Mouse (Mus musculus): ENCODE results near the gene Srsf7. TPM values are rescaled to one million over a fixed set of nuclear protein-coding genes. Genes with fewer than 3 reads are reported as not detected.

The Srsf7 gene
- polyA plus RNA-seq, 1 experiment, result 39.0 TPM

- H3K27ac ChIP-seq (ENCODE audit: insufficient read depth, low read length), result no peak overlapping the region
- TF ChIP-seq POLR2A (IDR thresholded peaks at IDR 0.05; ENCODE audit: low read depth, low read length) (no peak), CTCF (IDR thresholded peaks at IDR 0.05; ENCODE audit: extremely low read depth, insufficient read depth, insufficient read length, insufficient replicate concordance) (no peak)
- no peaks in the 10 kb centered on the region for H3K27me3 ChIP-seq (ENCODE audit: control insufficient read depth, insufficient read depth, low read length)
- DNase-seq (ENCODE audit: low read depth in 1 of 2, low spot score in 2 of 2), result no peak
- H3K4me1 ChIP-seq (ENCODE audit: control insufficient read depth, insufficient read depth, insufficient read length), result no peaks in the 10 kb centered on the region; the same call in 1 of the 2 replicates
- H3K4me3 ChIP-seq (ENCODE audit: extremely low read depth, insufficient read depth, insufficient read length), result no peak overlapping the region
- H3K36me3 ChIP-seq (ENCODE audit: control insufficient read depth, insufficient read depth, low read length), result no peaks in the 10 kb centered on the region
- WGBS, result 85% methylated on average over 8 of the region's 8 CpGs
Observed at GRCm38 (mm10) chr17:80163991-80164390, 43.1 kb downstream of the Srsf7 start.

DNA sequence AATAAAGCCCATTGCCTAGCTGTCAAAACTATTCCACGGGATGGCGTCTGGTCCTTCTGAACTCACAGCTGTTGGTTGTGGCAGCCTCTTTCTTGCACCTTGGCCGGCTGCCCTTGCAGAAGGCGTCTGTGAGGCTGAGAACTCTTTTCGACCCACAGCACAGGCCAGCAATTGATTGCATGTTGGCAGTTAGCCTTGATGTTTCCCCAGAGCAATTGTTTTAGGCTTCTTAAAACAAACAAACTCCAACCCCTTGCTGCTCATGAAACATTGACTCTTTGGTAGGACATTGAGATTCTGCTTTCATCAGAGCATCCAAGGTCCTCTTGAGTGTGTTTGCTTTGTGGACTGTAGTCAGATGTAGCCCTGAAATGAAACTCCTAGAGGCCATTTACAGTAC, 46.7 kb downstream of the Srsf7 start:
- DNase-seq (ENCODE audit: low read depth in 1 of 2, low spot score in 2 of 2), result no peak
- Histone ChIP-seq H3K27ac (ENCODE audit: insufficient read depth, low read length) (no peak overlapping the region), H3K4me1 (ENCODE audit: control insufficient read depth, insufficient read depth, insufficient read length) (no peaks in the 10 kb centered on the region), H3K27me3 (ENCODE audit: control insufficient read depth, insufficient read depth, low read length) (no peaks in the 10 kb centered on the region), H3K36me3 (ENCODE audit: control insufficient read depth, insufficient read depth, low read length) (no peaks in the 10 kb centered on the region), H3K4me3 (ENCODE audit: extremely low read depth, insufficient read depth, insufficient read length) (no peak overlapping the region)
- 79% methylated on average over 5 of the region's 5 CpGs for WGBS
- TF ChIP-seq CTCF (IDR thresholded peaks at IDR 0.05; ENCODE audit: extremely low read depth, insufficient read depth, insufficient read length, insufficient replicate concordance) (no peak), POLR2A (IDR thresholded peaks at IDR 0.05; ENCODE audit: low read depth, low read length) (no peak)

DNA sequence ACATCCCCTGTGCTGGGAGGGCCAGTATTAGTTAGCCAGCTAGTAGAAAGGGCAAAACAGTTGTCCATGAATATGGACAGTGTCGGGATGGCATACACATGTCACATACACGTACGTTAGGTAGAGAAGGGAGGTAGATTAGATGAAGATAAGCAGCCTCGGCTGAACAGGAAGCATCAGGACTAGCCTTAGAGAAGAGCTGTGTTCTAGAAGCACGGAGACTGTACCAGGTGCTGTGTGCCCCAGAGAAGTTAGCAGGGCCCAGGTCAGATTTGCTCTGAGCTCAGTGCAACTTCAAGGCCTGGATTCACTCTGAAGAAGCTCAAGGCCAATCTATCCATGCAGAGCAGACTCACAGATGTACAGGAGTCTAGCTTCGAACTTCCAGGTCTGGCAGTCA, 49.6 kb downstream of the Srsf7 start:
- H3K27me3 ChIP-seq (ENCODE audit: control insufficient read depth, insufficient read depth, low read length), result no peaks in the 10 kb centered on the region
- no peak overlapping the region for H3K4me3 ChIP-seq (ENCODE audit: extremely low read depth, insufficient read depth, insufficient read length)
- H3K36me3 ChIP-seq (ENCODE audit: control insufficient read depth, insufficient read depth, low read length), result no peaks in the 10 kb centered on the region
- DNase-seq (ENCODE audit: low read depth in 1 of 2, low spot score in 2 of 2), result no peak
- no peak for TF ChIP-seq POLR2A (IDR thresholded peaks at IDR 0.05; ENCODE audit: low read depth, low read length)
- no peak for TF ChIP-seq CTCF (IDR thresholded peaks at IDR 0.05; ENCODE audit: extremely low read depth, insufficient read depth, insufficient read length, insufficient replicate concordance)
- WGBS, result 76% methylated on average over 6 of the region's 6 CpGs
- no peak overlapping the region for H3K27ac ChIP-seq (ENCODE audit: insufficient read depth, low read length)
- no peaks in the 10 kb centered on the region for H3K4me1 ChIP-seq (ENCODE audit: control insufficient read depth, insufficient read depth, insufficient read length)

GRCm38 (mm10) chr17:80156905-80157304, 50.2 kb downstream of the Srsf7 start:
- TF ChIP-seq CTCF (IDR thresholded peaks at IDR 0.05; ENCODE audit: extremely low read depth, insufficient read depth, insufficient read length, insufficient replicate concordance) (no peak), POLR2A (IDR thresholded peaks at IDR 0.05; ENCODE audit: low read depth, low read length) (no peak)
- no peaks in the 10 kb centered on the region for H3K4me1 ChIP-seq (ENCODE audit: control insufficient read depth, insufficient read depth, insufficient read length)

GRCm38 (mm10) chr17:80153631-80154030, 53.5 kb downstream of the Srsf7 start:
- Histone ChIP-seq H3K4me1 (ENCODE audit: control insufficient read depth, insufficient read depth, insufficient read length) (no peaks in the 10 kb centered on the region), H3K27me3 (ENCODE audit: control insufficient read depth, insufficient read depth, low read length) (no peaks in the 10 kb centered on the region), H3K27ac (ENCODE audit: insufficient read depth, low read length) (no peak overlapping the region), H3K36me3 (ENCODE audit: control insufficient read depth, insufficient read depth, low read length) (no peaks in the 10 kb centered on the region), H3K4me3 (ENCODE audit: extremely low read depth, insufficient read depth, insufficient read length) (no peak overlapping the region)
- WGBS, result 85% methylated on average over 2 of the region's 2 CpGs
- TF ChIP-seq POLR2A (IDR thresholded peaks at IDR 0.05; ENCODE audit: low read depth, low read length) (no peak), CTCF (IDR thresholded peaks at IDR 0.05; ENCODE audit: extremely low read depth, insufficient read depth, insufficient read length, insufficient replicate concordance) (no peak)
- DNase-seq (ENCODE audit: low read depth in 1 of 2, low spot score in 2 of 2), result no peak

More at GRCm38 (mm10) chr17:80156905-80157304, 50.2 kb downstream of the Srsf7 start:
- no peak for DNase-seq (ENCODE audit: low read depth in 1 of 2, low spot score in 2 of 2)
- H3K36me3 ChIP-seq (ENCODE audit: control insufficient read depth, insufficient read depth, low read length), result no peaks in the 10 kb centered on the region
- no peaks in the 10 kb centered on the region for H3K27me3 ChIP-seq (ENCODE audit: control insufficient read depth, insufficient read depth, low read length)
- H3K4me3 ChIP-seq (ENCODE audit: extremely low read depth, insufficient read depth, insufficient read length), result no peak overlapping the region
- H3K27ac ChIP-seq (ENCODE audit: insufficient read depth, low read length), result no peak overlapping the region
- 82% methylated on average over 8 of the region's 8 CpGs for WGBS

DNA sequence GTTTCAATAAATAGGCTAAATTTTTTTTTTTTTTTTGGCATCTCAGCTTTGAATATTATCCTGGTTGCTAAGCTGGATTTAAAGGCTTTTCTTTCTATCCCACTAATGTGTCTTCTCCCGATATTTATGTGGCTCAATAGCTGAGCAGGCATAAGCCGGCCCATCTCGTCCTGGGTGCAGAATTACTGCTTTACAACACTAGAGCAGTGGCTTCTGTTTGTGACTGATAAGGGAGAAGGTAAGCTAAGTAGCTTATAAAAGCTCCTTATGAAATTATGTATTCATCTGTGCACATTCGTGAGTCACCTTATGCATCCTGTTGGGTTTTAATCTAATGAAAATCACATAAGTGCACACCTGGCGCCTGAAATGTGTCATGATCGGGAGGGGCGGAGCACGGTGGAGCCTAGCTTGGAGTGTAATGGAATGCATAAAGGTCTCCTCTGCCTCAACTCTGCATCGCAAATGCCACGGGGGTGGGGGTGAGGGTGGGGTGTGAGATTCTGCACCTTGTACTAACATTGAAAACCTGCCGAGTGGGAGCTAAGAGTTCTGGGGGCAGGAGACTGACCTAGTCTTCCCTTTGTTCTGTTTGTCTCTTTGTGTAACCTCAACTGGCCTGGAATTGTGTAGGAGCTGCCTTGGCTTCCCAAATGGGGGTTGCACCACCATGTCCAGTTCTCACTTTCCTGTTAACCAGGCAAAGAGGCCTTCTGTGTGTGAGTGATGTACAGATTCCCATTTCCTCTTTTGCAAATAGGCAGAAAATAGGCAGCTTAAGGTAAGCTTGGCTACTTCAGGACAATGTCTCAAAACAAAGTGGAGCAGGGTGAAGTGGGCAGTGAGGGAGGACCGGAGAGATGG, 54.1 kb downstream of the Srsf7 start:
- no peak for DNase-seq (ENCODE audit: low read depth in 1 of 2, low spot score in 2 of 2)
- Histone ChIP-seq H3K4me3 (ENCODE audit: extremely low read depth, insufficient read depth, insufficient read length) (no peak overlapping the region), H3K27me3 (ENCODE audit: control insufficient read depth, insufficient read depth, low read length) (no peaks in the 10 kb centered on the region), H3K4me1 (ENCODE audit: control insufficient read depth, insufficient read depth, insufficient read length) (no peaks in the 10 kb centered on the region), H3K36me3 (ENCODE audit: control insufficient read depth, insufficient read depth, low read length) (no peaks in the 10 kb centered on the region), H3K27ac (ENCODE audit: insufficient read depth, low read length) (no peak overlapping the region)
- 80% methylated on average over 12 of the region's 12 CpGs for WGBS
- TF ChIP-seq POLR2A (IDR thresholded peaks at IDR 0.05; ENCODE audit: low read depth, low read length), result no peak
- no peak for TF ChIP-seq CTCF (IDR thresholded peaks at IDR 0.05; ENCODE audit: extremely low read depth, insufficient read depth, insufficient read length, insufficient replicate concordance)

DNA sequence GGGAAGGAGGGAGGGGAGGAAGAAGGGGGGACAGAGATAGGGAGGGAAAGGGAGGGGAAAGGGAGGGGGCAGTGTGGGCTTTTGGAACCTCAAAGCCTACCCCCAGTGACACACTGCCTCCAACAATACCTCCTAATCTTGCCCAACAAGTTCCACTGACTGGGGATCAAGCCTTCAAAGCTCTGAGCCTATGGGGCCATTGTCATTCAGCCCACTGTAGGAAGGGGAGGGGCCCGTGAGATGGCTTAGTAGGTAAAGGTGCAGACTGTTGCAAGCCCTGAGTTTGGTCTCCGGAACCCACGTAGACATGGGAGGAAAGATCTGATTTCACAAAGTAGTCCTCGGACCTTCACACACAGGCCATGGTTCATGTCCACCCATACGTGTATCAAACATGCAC, 55.8 kb downstream of the Srsf7 start:
- Histone ChIP-seq H3K27ac (ENCODE audit: insufficient read depth, low read length) (no peak overlapping the region), H3K4me1 (ENCODE audit: control insufficient read depth, insufficient read depth, insufficient read length) (no peaks in the 10 kb centered on the region), H3K36me3 (ENCODE audit: control insufficient read depth, insufficient read depth, low read length) (no peaks in the 10 kb centered on the region), H3K27me3 (ENCODE audit: control insufficient read depth, insufficient read depth, low read length) (no peaks in the 10 kb centered on the region), H3K4me3 (ENCODE audit: extremely low read depth, insufficient read depth, insufficient read length) (no peak overlapping the region)
- no peak for DNase-seq (ENCODE audit: low read depth in 1 of 2, low spot score in 2 of 2)
- 90% methylated on average over 5 of the region's 5 CpGs for WGBS
- TF ChIP-seq POLR2A (IDR thresholded peaks at IDR 0.05; ENCODE audit: low read depth, low read length), result no peak
- TF ChIP-seq CTCF (IDR thresholded peaks at IDR 0.05; ENCODE audit: extremely low read depth, insufficient read depth, insufficient read length, insufficient replicate concordance), result no peak

Other genes starting within 250 kb of the Srsf7 start
- 5.7 and 6.5 TPM in 2 replicates for gene Hnrnpll, start 145.0 kb downstream of the Srsf7 start, polyA plus RNA-seq (2012; rRNA removed)
- 2.4 and 2.5 TPM in 2 replicates for gene Galm, start 79.8 kb downstream of the Srsf7 start, polyA plus RNA-seq (2012; rRNA removed)
- not detected in 2 replicates for gene Ttc39d, start 153 bp upstream of the Srsf7 start, polyA plus RNA-seq (2012; rRNA removed)
- gene Gemin6, start 17.1 kb upstream of the Srsf7 start, polyA plus RNA-seq (2012; rRNA removed), result 1.4 TPM in 2 replicates
- gene Morn2, start 82.9 kb upstream of the Srsf7 start, polyA plus RNA-seq (2012; rRNA removed), result 0.46 and 0.75 TPM in 2 replicates
- 10.6 and 10.8 TPM in 2 replicates for gene Dhx57, start 83.2 kb upstream of the Srsf7 start, polyA plus RNA-seq (2012; rRNA removed)
- 0.12 and 0.33 TPM in 2 replicates for gene Arhgef33, start 100.1 kb upstream of the Srsf7 start, polyA plus RNA-seq (2012; rRNA removed)
- not detected in 2 replicates for gene Gm10190, start 166.2 kb upstream of the Srsf7 start, polyA plus RNA-seq (2012; rRNA removed)

Measured in spleen, adult 2 months (tissue).